Mouse (Mus musculus) testis, adult 2 months (tissue): ENCODE measurements around the gene Pcgf2. TPM values are rescaled to one million over a fixed set of nuclear protein-coding genes. Genes with fewer than 3 reads are reported as not detected.
A peak's percentile ranks its signal among the peaks of the same experiment; 100 is the strongest.

Source experiments
- H3K27ac ChIP-seq: fragments of 200-500 bp; 2 replicates; pipeline ENCODE4 v1.5.1; 2012; ENCODE audit warnings: low read depth, low read length; ENCODE audit not compliant: control insufficient read depth, insufficient read depth
- H3K27me3 ChIP-seq: fragments of 200-500 bp; 2 replicates; pipeline ENCODE4 v1.6.1; 2012; ENCODE audit warnings: mild to moderate bottlenecking, low read length, moderate library complexity; ENCODE audit not compliant: control insufficient read depth, insufficient read depth
- H3K36me3 ChIP-seq: fragments of 200-500 bp; 2 replicates; pipeline ENCODE4 v1.6.1; 2012; ENCODE audit warnings: mild to moderate bottlenecking, low read length; ENCODE audit not compliant: control insufficient read depth, insufficient read depth
- H3K4me1 ChIP-seq: fragments of 200-500 bp; 2 replicates; pipeline ENCODE4 v1.6.1; 2012; ENCODE audit warnings: low read length; ENCODE audit not compliant: control insufficient read depth, insufficient read depth
- H3K4me3 ChIP-seq: fragments of 200-500 bp; 2 replicates; pipeline ENCODE4 v1.5.1; 2012; ENCODE audit warnings: low read depth, mild to moderate bottlenecking, low read length, moderate library complexity, mixed read lengths; ENCODE audit not compliant: control insufficient read depth
- CTCF ChIP-seq: fragments of 200-500 bp; IDR thresholded peaks from 2 replicates; pipeline ENCODE4 v1.5.1; 2012; ENCODE audit warnings: low read depth, mild to moderate bottlenecking, inconsistent platforms, low read length, moderate library complexity; ENCODE audit not compliant: control insufficient read depth, insufficient read depth, insufficient replicate concordance
- POLR2A ChIP-seq: fragments of 200-500 bp; IDR thresholded peaks from 2 replicates; pipeline ENCODE4 v1.6.1; 2012; ENCODE audit warnings: low read depth, mild to moderate bottlenecking, inconsistent platforms, low read length, moderate library complexity; ENCODE audit not compliant: control insufficient read depth
- polyA plus RNA-seq: library from polyadenylated mRNA; depleted of rRNA; stranded (reverse); fragments of >200 nt; gene quantifications from 2 replicates; pipeline ENCODE4 v1.2.3, GENCODE M21; 2012; rRNA removed

Pcgf2 gene
- polyA plus RNA-seq, result 6.4 and 8.1 TPM in 2 replicates

- Histone ChIP-seq H3K4me1 (peaks cover 39% of the 10 kb centered on the region), H3K27me3 (no peaks in the 10 kb centered on the region), H3K4me3 (peak within 1 kb of the TSS; percentile 90), H3K27ac (peak within 1 kb of the TSS; percentile 87), H3K36me3 (no peaks in the 10 kb centered on the region)
- TF ChIP-seq POLR2A (0 out of 2 replicates have a peak, but pooled peaks have one; percentile 15), CTCF (no peak)
Measured at GRCm38 (mm10) chr11:97700003-97700745, at the start of gene Pcgf2. Pcgf2 (minus strand) TSS chr11:97700497.

GRCm38 (mm10) chr11:97748496-97748895 lies 48.2 kb upstream of the Pcgf2 start:
- Histone ChIP-seq H3K4me3 (no peak overlapping the region), H3K27ac (no peak overlapping the region), H3K27me3 (no peaks in the 10 kb centered on the region), H3K4me1 (peaks cover 10% of the 10 kb centered on the region), H3K36me3 (peaks cover 5% of the 10 kb centered on the region)
- TF ChIP-seq POLR2A, result no peak
- no peak for TF ChIP-seq CTCF

- Histone ChIP-seq H3K4me1 (peaks cover 17% of the 10 kb centered on the region), H3K27ac (no peak overlapping the region), H3K36me3 (peaks cover 4% of the 10 kb centered on the region), H3K27me3 (no peaks in the 10 kb centered on the region), H3K4me3 (no peak overlapping the region)
- TF ChIP-seq CTCF (no peak), POLR2A (no peak)
Measured at GRCm38 (mm10) chr11:97747773-97748172, 47.5 kb upstream of the Pcgf2 start.

GRCm38 (mm10) chr11:97745331-97745721 lies 45.0 kb upstream of the Pcgf2 start:
- TF ChIP-seq POLR2A (no peak), CTCF (no peak)
- Histone ChIP-seq H3K36me3 (peaks cover 2% of the 10 kb centered on the region), H3K27me3 (no peaks in the 10 kb centered on the region), H3K27ac (peak overlapping the region; percentile 60; the same call in 1 of the 2 replicates), H3K4me3 (peak overlapping the region; percentile 99), H3K4me1 (peaks cover 17% of the 10 kb centered on the region)

- TF ChIP-seq CTCF (no peak), POLR2A (peak; percentile 46; the same call in 1 of the 2 replicates)
- Histone ChIP-seq H3K27me3 (no peaks in the 10 kb centered on the region), H3K4me1 (peaks cover 17% of the 10 kb centered on the region)
Measured at GRCm38 (mm10) chr11:97744718-97745330, 44.5 kb upstream of the Pcgf2 start.

GRCm38 (mm10) chr11:97744063-97744717 lies 43.9 kb upstream of the Pcgf2 start, which contains the start of gene Pip4k2b:
Pip4k2b (minus strand) TSS chr11:97744704.
- H3K4me1 ChIP-seq, result peaks cover 17% of the 10 kb centered on the region
- H3K27me3 ChIP-seq, result no peaks in the 10 kb centered on the region
- H3K4me3 ChIP-seq, result peak within 1 kb of the TSS; percentile 99
- TF ChIP-seq POLR2A, result no peak
- no peak for TF ChIP-seq CTCF
- H3K36me3 ChIP-seq, result no peaks in the 10 kb centered on the region; the same call in 1 of the 2 replicates
- H3K27ac ChIP-seq, result peak within 1 kb of the TSS; percentile 100

More at GRCm38 (mm10) chr11:97744718-97745330, 44.5 kb upstream of the Pcgf2 start:
- peak overlapping the region; percentile 99 for H3K4me3 ChIP-seq
- H3K27ac ChIP-seq, result peak overlapping the region; percentile 100
- no peaks in the 10 kb centered on the region; the same call in 1 of the 2 replicates for H3K36me3 ChIP-seq

GRCm38 (mm10) chr11:97743423-97743822 lies 43.1 kb upstream of the Pcgf2 start:
- Histone ChIP-seq H3K4me1 (peaks cover 17% of the 10 kb centered on the region), H3K4me3 (peak overlapping the region; percentile 81; the same call in 1 of the 2 replicates), H3K27me3 (no peaks in the 10 kb centered on the region), H3K27ac (no peak overlapping the region), H3K36me3 (no peaks in the 10 kb centered on the region; the same call in 1 of the 2 replicates)
- TF ChIP-seq CTCF (no peak), POLR2A (no peak)
